Mouse (Mus musculus): ENCODE results near the gene Lsamp.

The Lsamp gene

GRCm38 (mm10) chr16:42033449-42033848 lies 2049.3 kb downstream of the Lsamp start:
- no peak for DNase-seq (ENCODE audit: low spot score in 2 of 2)

GRCm38 (mm10) chr16:42048138-42048537 lies 2064.0 kb downstream of the Lsamp start:
- DNase-seq (ENCODE audit: low spot score in 2 of 2), result no peak

- DNase-seq (ENCODE audit: low spot score in 2 of 2), result no peak
Measured at GRCm38 (mm10) chr16:42059927-42060326, 2075.8 kb downstream of the Lsamp start.

GRCm38 (mm10) chr16:42074325-42074724 lies 2090.2 kb downstream of the Lsamp start:
- DNase-seq (ENCODE audit: low spot score in 2 of 2), result no peak

- no peak for DNase-seq (ENCODE audit: low spot score in 2 of 2)
Measured at GRCm38 (mm10) chr16:42079573-42079972, 2095.4 kb downstream of the Lsamp start.

GRCm38 (mm10) chr16:42081611-42082010 lies 2097.4 kb downstream of the Lsamp start:
- DNase-seq (ENCODE audit: low spot score in 2 of 2), result no peak

GRCm38 (mm10) chr16:42097510-42097909 lies 2113.3 kb downstream of the Lsamp start:
- DNase-seq (ENCODE audit: low spot score in 2 of 2), result no peak

GRCm38 (mm10) chr16:42102186-42102585 lies 2118.0 kb downstream of the Lsamp start:
- no peak for DNase-seq (ENCODE audit: low spot score in 2 of 2)

GRCm38 (mm10) chr16:42102635-42103034 lies 2118.5 kb downstream of the Lsamp start:
- no peak for DNase-seq (ENCODE audit: low spot score in 2 of 2)

- DNase-seq (ENCODE audit: low spot score in 2 of 2), result no peak
Measured at GRCm38 (mm10) chr16:42112251-42112650, 2128.1 kb downstream of the Lsamp start.

- no peak for DNase-seq (ENCODE audit: low spot score in 2 of 2)
Measured at GRCm38 (mm10) chr16:42113246-42113645, 2129.1 kb downstream of the Lsamp start.

GRCm38 (mm10) chr16:42121788-42122187 lies 2137.6 kb downstream of the Lsamp start:
- no peak for DNase-seq (ENCODE audit: low spot score in 2 of 2)

- no peak for DNase-seq (ENCODE audit: low spot score in 2 of 2)
Measured at GRCm38 (mm10) chr16:42123826-42124225, 2139.7 kb downstream of the Lsamp start.

- DNase-seq (ENCODE audit: low spot score in 2 of 2), result no peak
Measured at GRCm38 (mm10) chr16:42126061-42126460, 2141.9 kb downstream of the Lsamp start.

- DNase-seq (ENCODE audit: low spot score in 2 of 2), result no peak
Measured at GRCm38 (mm10) chr16:42147164-42147563, 2163.0 kb downstream of the Lsamp start.

GRCm38 (mm10) chr16:42149216-42149942 lies 2165.2 kb downstream of the Lsamp start:
- DNase-seq (ENCODE audit: low spot score in 2 of 2), result no peak

GRCm38 (mm10) chr16:42152640-42153039 lies 2168.5 kb downstream of the Lsamp start:
- no peak for DNase-seq (ENCODE audit: low spot score in 2 of 2)

- DNase-seq (ENCODE audit: low spot score in 2 of 2), result no peak
Measured at GRCm38 (mm10) chr16:42157816-42158215, 2173.7 kb downstream of the Lsamp start.

- peak; percentile 44 to 58 for DNase-seq (ENCODE audit: low spot score in 2 of 2)
Measured at GRCm38 (mm10) chr16:42164941-42165340, 2180.8 kb downstream of the Lsamp start.

GRCm38 (mm10) chr16:42168292-42168691 lies 2184.1 kb downstream of the Lsamp start:
- DNase-seq (ENCODE audit: low spot score in 2 of 2), result no peak

GRCm38 (mm10) chr16:42169447-42170140 lies 2185.4 kb downstream of the Lsamp start:
- peak; percentile 49 to 50 for DNase-seq (ENCODE audit: low spot score in 2 of 2)

GRCm38 (mm10) chr16:42172476-42172875 lies 2188.3 kb downstream of the Lsamp start:
- peak; percentile 29 to 36 for DNase-seq (ENCODE audit: low spot score in 2 of 2)

GRCm38 (mm10) chr16:42178866-42179265 lies 2194.7 kb downstream of the Lsamp start:
- DNase-seq (ENCODE audit: low spot score in 2 of 2), result no peak

Data from spleen, postnatal 36 days (tissue).